Mouse (Mus musculus) urinary bladder, postnatal 25 days (tissue): Measurements from ENCODE around the gene Zbtb7a.

ENCODE experiments used
- DNase-seq: peaks from one replicate; pipeline ENCODE4 v3.0.0; 2022; ENCODE audit warnings: low spot score

Gene Zbtb7a

DNA sequence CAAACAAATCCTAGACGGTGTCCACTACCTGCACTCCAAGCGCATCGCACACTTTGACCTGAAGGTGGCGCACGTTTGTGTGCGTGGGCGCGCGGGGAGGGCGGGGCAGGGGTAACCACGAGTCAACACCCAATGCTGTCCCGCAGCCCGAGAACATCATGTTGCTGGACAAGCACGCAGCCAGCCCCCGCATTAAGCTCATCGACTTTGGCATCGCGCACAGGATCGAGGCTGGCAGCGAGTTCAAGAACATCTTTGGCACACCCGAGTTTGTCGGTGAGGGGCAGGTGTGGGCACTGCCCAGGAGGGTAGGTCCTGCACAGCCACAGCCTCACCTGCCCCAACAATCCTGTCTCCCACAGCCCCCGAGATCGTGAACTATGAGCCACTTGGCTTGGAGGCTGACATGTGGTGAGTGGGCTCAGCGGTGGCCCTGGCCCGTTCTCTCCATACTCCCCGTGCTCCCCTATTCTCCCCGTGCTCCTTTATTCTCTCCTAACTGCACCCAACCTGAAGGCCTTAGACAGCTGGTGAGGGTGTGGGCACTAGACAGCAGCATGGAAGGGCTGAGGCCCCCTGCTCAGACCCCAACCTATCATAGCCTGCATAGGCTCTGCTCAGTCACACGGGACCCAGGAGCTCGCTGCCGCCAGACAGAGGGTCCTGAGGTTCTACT lies 55.4 kb downstream of the Zbtb7a start:
- no peak for DNase-seq

DNA sequence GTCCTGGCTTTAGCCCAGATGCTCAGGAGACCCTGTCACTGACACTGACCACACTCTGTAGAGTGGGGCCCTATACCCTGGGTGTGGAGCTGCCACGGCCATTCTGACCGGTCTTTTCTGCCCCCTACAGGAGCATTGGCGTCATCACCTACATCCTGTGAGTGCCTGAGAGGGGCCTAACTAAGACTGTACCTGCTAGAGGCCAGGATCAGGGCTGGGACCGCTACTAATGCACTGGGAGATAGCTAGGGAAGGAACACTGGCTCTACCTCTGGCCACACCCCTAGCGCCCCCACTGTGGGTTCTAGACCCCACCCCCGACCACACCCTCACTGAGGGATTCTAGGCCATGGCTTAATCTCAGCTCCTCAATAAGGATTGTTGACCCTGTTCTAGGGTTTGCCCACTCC lies 55.9 kb downstream of the Zbtb7a start:
- no peak for DNase-seq

DNA sequence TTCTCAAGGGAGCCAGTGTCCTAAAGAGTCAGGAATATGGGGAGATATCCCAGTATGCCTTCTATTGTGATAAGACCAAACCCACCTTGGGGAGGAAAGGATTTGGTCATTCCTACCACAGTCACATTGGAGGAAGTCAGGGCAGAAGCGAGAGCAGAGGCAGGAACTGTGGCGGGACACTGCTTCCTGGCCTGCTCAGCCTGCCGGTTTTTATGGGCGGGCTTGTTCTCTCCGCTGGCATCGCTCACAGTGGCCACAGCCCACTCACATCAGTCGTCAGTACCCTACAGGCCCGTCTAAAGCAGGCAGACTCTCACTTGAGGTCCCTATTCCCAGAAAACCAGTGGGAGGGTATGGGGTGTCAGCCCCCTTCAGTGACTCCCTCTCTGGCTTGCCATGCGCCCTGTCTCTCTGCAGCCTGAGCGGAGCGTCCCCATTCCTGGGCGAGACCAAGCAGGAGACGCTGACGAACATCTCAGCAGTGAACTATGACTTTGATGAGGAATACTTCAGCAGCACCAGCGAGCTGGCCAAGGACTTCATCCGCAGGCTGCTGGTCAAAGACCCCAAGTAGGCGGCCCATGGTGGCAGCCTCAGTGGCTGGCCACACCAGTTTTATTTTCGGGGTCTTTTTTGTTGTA lies 56.4 kb downstream of the Zbtb7a start:
- DNase-seq: no peak

DNA sequence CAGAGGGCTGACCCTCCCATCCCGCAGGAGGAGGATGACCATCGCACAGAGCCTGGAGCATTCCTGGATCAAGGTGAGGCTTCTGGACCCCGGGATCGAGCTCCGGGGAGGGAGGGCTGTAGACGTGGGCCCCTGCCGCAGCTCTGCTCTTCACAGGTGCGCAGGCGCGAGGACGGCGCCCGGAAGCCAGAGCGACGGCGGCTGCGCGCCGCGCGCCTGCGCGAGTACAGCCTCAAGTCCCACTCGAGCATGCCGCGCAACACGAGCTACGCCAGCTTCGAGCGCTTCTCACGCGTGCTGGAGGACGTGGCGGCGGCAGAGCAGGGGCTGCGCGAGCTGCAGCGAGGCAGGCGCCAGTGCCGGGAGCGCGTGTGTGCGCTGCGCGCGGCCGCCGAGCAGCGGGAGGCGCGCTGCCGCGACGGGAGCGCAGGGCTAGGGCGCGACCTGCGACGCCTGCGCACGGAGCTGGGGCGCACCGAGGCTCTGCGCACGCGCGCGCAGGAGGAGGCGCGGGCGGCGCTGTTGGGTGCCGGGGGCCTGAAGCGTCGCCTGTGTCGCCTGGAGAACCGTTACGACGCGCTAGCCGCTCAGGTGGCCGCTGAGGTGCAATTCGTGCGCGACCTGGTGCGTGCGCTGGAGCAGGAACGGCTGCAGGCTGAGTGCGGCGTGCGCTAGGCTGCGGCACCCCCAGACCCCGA lies 57.4 kb downstream of the Zbtb7a start:
- peak; percentile 75 for DNase-seq

DNA sequence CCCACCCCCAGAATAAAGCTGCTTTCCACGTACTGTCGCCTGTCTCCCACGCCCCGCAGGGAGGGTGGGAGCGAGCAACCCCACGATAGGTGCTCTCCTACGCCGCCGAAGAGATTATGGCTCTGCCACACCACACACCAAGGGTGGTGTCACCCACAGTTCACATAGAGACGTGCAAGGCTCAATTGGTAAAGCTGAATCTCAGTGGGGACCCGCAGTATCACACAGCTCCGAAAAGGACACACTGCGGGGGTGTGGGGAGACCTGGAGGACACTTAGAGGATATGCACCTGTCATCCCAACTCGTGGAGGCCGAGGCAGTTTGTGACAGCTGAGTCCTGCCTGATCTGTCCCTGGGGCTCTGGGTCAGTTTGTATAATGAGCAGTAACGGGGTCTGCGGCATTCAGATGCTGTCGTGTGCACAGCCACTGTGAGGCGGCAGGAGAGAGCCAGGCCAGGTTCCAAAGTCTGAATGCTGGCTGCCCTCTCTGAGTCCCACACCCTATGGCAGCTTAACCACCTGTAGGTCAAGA lies 58.0 kb downstream of the Zbtb7a start:
- DNase-seq: no peak

DNA sequence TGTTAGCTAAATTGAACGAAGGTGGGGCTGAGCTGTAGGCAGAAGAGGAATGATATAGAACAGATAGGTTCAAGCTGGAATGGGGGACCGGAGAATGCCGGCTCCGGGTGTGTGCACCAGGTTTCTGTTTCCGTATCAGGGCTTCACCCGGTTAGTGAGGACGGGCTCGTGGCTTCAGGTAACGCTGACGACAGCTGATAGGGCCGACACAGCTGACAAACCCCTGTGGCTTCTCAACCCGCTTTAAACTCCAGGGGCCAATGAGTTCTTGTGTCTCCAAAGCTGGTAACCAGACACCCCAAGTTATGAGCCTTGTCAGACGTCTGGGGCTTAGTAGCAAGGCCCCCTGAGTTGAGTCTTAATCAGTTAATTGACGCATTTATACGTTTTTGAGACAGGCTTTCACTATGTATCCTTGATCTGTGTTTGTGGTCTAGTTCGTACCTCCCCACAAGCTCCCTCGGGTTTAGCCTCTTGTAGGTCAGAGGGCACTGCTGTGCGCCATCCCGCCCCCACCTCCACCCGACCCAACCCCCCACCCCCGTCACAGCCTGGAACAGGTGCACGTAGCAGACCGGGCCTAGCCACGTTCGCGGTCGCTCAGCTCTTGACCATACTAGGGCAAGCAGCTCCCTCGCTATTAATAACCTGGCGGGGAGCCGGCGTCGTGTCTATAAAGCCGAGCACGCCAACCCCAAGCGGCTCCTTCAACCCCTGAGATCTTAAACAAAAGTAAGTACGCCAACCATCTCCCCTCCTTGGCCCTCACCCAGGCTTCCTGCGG lies 59.2 kb downstream of the Zbtb7a start:
- no peak for DNase-seq

DNA sequence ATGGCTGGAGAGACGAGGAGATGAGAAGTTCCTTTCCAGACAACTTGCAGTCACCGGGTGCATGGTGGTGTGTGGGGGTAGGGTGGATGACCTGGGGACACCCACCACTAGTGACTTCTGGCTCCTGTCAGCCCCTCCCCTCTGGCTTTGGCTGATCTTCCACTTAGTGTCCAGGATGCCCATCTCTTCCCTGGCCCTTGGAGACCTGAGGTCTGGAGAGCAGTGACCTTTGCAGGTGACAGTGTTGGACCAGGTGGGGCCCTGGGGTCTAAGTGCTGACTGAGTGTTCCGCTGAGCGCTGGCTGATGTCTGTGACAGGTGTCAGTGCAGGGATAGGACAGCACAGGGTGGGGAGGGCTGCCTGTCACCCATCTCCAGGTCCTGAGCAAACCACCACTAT lies 60.3 kb downstream of the Zbtb7a start:
- DNase-seq: no peak

DNA sequence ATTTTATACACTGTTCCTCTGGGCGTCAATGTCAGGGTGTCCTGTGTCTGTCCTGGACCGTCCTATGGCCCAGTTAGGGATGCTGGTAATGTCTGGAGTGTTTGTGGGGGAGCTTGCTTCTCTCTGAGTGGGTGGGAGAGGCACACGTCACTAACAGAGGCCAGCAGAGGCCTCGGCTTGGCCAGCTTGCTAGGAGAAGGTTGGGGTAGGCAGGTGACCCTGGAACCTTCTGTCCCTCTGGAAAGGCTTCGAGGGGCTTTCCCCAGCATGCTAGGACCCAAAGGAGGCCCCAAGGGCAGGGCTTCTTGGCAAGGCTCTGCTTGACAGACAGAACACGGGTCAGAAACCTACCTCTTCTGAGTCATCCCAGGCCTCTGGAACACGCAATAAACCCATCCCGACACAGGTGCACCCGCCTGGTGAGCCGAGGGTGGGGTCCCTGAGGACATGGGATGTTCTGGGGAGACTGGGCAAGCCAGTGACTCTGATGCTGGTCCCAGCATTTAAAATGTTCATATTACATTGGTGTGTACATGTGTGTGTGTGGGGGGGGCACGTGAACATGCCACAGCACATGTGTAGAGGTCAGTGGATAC lies 61.5 kb downstream of the Zbtb7a start:
- DNase-seq: no peak

DNA sequence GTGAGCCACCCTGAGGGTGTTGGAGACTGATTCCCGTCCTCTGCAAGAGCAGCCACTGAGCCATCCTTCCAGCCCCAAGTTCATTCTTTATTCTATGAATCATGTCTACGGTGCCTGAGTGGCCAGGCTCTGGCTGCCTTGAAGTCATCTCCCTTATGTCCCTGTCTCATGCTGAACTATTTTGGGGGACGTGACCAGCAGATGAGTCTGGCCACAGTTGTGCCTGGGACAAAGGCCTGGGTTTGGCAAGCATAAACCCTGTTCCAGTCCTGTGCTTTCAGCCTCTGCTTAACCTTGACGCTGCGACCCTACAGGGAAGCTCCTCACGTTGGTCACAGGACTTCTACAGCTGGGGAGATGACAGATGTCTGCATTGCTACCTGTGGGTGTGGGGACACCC lies 62.3 kb downstream of the Zbtb7a start:
- DNase-seq: no peak

DNA sequence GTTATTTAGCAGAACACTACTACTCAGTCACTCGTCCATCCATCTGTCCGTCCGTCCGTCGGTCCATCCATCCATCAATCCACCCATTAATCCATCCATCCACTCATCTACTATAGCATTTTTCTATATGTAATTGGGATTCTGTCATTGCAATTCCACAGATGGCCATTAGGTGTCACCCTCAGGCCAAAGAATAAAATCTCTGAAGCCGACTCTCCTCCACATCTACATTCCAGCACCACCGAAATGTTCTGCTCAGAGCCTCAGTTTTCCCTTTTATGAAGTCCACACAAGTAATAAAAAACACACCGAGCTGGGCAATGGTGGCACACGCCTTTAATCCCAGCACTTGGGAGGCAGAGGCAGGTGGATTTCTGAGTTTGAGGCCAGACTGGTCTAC lies 63.2 kb downstream of the Zbtb7a start:
- DNase-seq: no peak

DNA sequence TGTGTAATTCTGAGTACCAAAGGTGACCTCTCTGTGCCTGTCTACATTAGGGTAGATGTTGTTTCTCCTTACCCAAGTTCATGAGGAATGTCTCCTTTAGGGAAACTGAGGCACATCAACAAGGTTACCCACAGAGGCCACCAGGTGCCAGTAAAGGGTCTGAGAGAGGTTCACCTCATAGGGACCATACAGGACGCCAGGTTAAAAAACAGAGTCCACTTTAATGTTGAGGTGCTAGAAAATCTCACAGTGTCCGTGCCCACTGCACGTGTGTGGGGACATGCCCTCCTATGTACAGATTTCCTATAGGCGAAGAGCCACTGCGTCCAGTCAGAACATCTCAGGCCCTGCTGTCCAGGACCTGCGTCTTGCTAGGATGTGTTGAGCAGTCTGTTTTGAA lies 64.0 kb downstream of the Zbtb7a start:
- no peak for DNase-seq

DNA sequence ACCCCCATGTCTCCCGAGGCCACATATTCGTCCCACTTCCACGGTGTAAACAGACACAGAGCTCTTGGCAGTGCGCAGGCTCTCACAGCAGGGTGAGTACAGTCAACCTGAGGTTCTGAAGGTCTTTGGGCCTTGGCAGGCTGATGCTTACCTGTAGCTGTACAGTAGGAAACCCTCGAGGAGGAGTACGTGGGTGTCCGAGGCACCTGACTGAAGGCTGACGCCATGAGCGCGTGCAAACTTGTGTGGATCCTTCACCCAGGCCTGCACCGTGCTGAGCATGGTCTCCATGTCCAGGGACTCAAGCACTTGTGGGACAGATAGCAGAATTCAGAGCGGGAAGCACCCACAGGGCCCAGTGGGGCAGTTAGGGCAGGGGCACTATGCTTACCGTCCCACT lies 65.1 kb downstream of the Zbtb7a start:
- no peak for DNase-seq

DNA sequence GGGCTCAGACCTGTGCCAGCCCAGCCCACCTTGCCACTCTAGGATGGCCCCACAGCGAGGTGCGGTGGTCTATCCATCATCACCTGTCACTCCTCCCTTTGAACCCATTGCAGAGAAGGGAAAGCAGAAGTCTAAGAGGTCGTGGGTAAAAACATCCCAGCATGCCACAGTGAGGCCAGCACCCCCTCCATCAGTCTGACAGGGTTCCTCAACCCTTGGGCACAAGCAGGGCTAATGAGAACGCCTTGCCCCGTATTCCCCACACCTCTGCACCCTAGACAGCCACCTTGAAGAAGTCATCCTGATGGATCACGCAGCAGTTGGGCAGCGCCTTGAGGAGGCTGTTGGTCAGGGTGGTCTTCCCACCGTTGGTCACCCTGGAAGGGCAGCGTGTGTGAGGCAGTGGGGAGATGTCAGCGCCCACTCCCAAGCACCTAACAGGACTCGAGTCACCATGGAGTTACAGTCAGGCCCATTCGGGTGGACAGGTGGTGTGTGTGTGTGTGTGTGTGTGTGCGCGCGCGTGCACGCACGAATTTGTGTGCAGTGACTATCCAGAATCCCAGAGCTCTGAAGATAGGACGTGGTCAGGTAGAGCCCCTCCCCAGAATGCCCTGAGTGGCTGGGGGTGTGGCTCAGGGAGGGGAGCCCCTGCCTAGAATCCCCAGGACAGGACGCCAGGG lies 65.7 kb downstream of the Zbtb7a start:
- DNase-seq: no peak

DNA sequence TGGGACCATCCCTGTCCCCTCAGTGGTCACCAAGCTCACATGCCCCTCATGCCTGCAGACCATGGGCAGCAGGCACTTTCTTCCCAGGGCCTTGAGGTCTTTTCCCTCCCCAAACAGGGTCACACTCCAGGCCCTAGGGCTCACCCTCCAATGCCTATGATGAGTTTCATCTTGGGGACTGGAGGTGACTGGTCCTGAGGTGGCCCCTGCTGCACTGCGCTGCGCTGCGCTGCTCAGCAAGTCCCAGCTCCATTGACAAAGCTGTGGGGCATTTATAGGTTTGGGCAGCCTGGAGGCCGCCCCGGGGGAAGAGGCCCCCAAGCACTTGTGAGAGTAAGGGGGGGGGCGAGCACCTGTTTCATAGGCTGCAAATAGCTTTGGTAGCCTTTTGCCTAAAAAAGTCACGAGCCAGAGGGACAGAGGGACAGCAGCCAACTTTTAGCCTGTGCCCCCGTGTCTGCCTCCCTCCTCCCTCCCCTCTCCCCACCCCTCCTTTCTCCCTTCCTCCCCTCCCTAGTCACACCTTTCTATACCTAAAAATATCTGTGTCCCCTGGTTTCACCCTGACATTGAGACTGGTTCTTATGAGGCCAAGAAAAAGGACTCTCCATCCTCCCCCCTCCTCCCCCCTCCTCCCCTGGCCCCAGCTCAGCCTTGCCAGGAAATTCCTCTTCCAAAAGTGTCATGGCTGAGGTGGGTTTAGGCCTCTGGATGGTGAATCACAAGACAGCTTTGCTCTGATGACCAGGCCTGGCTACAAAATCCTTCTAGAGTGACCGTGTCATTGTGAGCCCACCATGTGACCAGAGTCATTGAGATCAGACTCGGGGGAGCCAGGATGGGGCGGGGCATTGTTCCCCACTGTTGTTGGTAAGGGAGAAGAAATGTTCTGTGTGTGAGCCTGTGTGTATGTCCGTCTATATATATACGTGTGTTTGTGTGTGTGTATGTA lies 67.1 kb downstream of the Zbtb7a start, which contains the start of gene Nmrk2:
Gene Nmrk2, minus strand, starts transcription at position 245 of the 952 bp plus-strand sequence.
- DNase-seq: no peak
